ENCODE assay signal across 12 mouse cellular contexts in the genomic region with DNA sequence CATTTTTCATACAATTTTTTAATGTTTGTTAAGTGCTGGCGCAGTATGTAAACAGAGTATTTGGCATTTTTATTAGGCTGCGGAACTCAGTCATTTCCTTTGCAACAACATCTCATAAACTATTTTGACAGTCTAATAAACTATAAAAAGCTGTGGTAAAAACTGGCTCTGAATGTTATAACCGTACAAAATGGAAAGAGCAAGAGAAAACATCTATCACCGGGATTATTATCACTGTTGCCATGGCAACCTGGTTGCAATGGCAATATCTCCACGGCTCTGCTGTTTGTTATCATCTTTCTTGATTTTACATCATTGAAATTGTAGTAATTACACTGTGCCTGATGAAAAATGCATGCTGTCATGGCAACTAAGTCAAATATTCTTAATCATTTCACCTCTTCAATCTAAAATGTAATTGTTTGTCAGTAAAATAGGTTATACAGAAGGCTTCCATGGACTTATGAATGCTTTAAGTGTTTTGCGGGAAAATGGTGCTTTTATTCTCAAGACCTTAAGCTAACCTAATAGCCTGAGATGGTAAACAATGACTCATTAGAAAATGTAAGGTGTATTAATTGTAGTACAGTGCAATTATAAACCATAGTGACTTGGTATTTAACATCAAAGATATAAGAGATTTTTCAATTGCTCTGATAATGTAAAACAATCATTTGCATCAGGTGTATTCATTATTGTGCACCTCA.
DNase-seq lines count a peak whose midpoint lies in the region; ATAC-seq lines count a peak whose summit lies in the region.
"Had no signal": no experiment of that assay in that cellular context is flagged by ENCODE, and none has a peak within 500 bp of the region (broad histone marks: within the 10 kb centered on the region; RNA-seq: fewer than 3 reads in every experiment).

No protein-coding gene starts in this region.

- WGBS in forebrain, embryonic 11.5 days = 78% methylated on average over 6 of the region's 6 CpGs
- 89% methylated on average over 6 of the region's 6 CpGs for WGBS in forebrain, embryonic 10.5 days
- 63% methylated on average over 6 of the region's 6 CpGs for WGBS in neural tube, embryonic 12.5 days

- H3K27ac ChIP-seq in forebrain, embryonic 11.5 days (ENCODE audit: low read depth, low read length) = no peak overlapping the region
- H3K27ac ChIP-seq in forebrain, embryonic 10.5 days = no peak overlapping the region
- no peak overlapping the region for H3K27ac ChIP-seq in neural tube, embryonic 12.5 days
- H3K27ac ChIP-seq: limb, embryonic 15.5 days had no signal

- DNase-seq in forebrain, embryonic 11.5 days (ENCODE audit: low spot score) = no peak
- no peak for DNase-seq in forebrain, embryonic 10.5 days (ENCODE audit: extremely low spot score, low spot score)
- DNase-seq in neural tube, embryonic 10.5 days (ENCODE audit: extremely low spot score, low spot score) = no peak
- DNase-seq in induced T-regulatory cell, adult 2 months (ENCODE audit: low read depth) = peak; percentile 29
- peak; percentile 52 for DNase-seq in telencephalon, adult 2 months (ENCODE audit: low read depth, low spot score)
- DNase-seq in heart, postnatal 25 days (ENCODE audit: low spot score) = no peak
- no peak for DNase-seq in cerebellum, adult 11 months
- DNase-seq: B cell, adult 2 months; retina, postnatal 1 day had no signal

- no peak overlapping the region for H3K4me2 ChIP-seq in forebrain, embryonic 11.5 days (ENCODE audit: low read depth, low read length, severe bottlenecking)
- H3K4me2 ChIP-seq in neural tube, embryonic 12.5 days (replicated peaks) = no peak overlapping the region
- H3K4me2 ChIP-seq: limb, embryonic 15.5 days had no signal

- intact Hi-C loops in heart, postnatal 25 days (cut with DNase I) = no loop called here

- H3K36me3 ChIP-seq in forebrain, embryonic 11.5 days (ENCODE audit: control insufficient read depth, insufficient read depth, low read length) = no peaks in the 10 kb centered on the region
- no peaks in the 10 kb centered on the region for H3K36me3 ChIP-seq in forebrain, embryonic 10.5 days (replicated peaks)
- H3K36me3 ChIP-seq in neural tube, embryonic 12.5 days = no peaks in the 10 kb centered on the region
- H3K36me3 ChIP-seq: limb, embryonic 15.5 days had no signal

- no peaks in the 10 kb centered on the region for H3K9me3 ChIP-seq in forebrain, embryonic 11.5 days (ENCODE audit: control insufficient read depth, low read length)
- H3K9me3 ChIP-seq in forebrain, embryonic 10.5 days = no peaks in the 10 kb centered on the region
- no peaks in the 10 kb centered on the region for H3K9me3 ChIP-seq in neural tube, embryonic 12.5 days
- H3K9me3 ChIP-seq: limb, embryonic 15.5 days; megakaryocyte, embryonic 14.5 days had no signal

- ATAC-seq in forebrain, embryonic 11.5 days (replicated peaks; ENCODE audit: low FRiP score) = 0 out of 2 replicates have a peak, but pooled peaks have one; percentile 36
- peak; percentile 72 for ATAC-seq in neural tube, embryonic 12.5 days (ENCODE audit: low FRiP score, low read depth)

- no peaks in the 10 kb centered on the region for H3K4me1 ChIP-seq in forebrain, embryonic 11.5 days (replicated peaks; ENCODE audit: control insufficient read depth, insufficient read depth, low read length)
- no peaks in the 10 kb centered on the region for H3K4me1 ChIP-seq in forebrain, embryonic 10.5 days
- no peaks in the 10 kb centered on the region for H3K4me1 ChIP-seq in neural tube, embryonic 12.5 days
- H3K4me1 ChIP-seq: limb, embryonic 15.5 days had no signal

- no peaks in the 10 kb centered on the region for H3K27me3 ChIP-seq in forebrain, embryonic 11.5 days (ENCODE audit: control insufficient read depth, insufficient read depth, low read length)
- H3K27me3 ChIP-seq in forebrain, embryonic 10.5 days (ENCODE audit: poor library complexity, severe bottlenecking) = no peaks in the 10 kb centered on the region
- H3K27me3 ChIP-seq in neural tube, embryonic 12.5 days (replicated peaks) = no peaks in the 10 kb centered on the region
- H3K27me3 ChIP-seq: limb, embryonic 15.5 days; megakaryocyte, embryonic 14.5 days had no signal

- no peak overlapping the region for H3K9ac ChIP-seq in forebrain, embryonic 11.5 days (ENCODE audit: low read length)
- no peak overlapping the region for H3K9ac ChIP-seq in neural tube, embryonic 12.5 days
- H3K9ac ChIP-seq: limb, embryonic 15.5 days had no signal

- no peak overlapping the region for H3K4me3 ChIP-seq in forebrain, embryonic 11.5 days (ENCODE audit: low read depth, low read length)
- no peak overlapping the region for H3K4me3 ChIP-seq in forebrain, embryonic 10.5 days
- no peak overlapping the region for H3K4me3 ChIP-seq in neural tube, embryonic 12.5 days
- H3K4me3 ChIP-seq: limb, embryonic 15.5 days; megakaryocyte, embryonic 14.5 days had no signal

Comparison
In these comparisons a context has a peak if more than half of its experiments do, and no peak if none do; other contexts are left out.
1. DNase-seq: peak in induced T-regulatory cell, adult 2 months (single experiment) and telencephalon, adult 2 months (single experiment); none in forebrain, embryonic 11.5 days (single experiment), forebrain, embryonic 10.5 days (single experiment), neural tube, embryonic 10.5 days (single experiment), heart, postnatal 25 days (single experiment) and cerebellum, adult 11 months (single experiment).